Mouse (Mus musculus) lung, embryonic 16.5 days (tissue): ENCODE measurements around the gene Ptprj. TPM values are rescaled to one million over a fixed set of nuclear protein-coding genes. Genes with fewer than 3 reads are reported as not detected.

Source experiments
- ATAC-seq: fragments of 200-750 bp; cut with Nextera tagmentation; 2 replicates; pipeline ENCODE4 v1.8.0; 2017; ENCODE audit warnings: low read depth, mild to moderate bottlenecking, moderate library complexity
- H3K27ac ChIP-seq: fragments of 300-500 bp; sonication (generic); 2 replicates; pipeline ENCODE4 v1.5.1; 2014; ENCODE audit warnings: mild to moderate bottlenecking, control low read depth, low read length
- H3K27me3 ChIP-seq: fragments of 300-500 bp; sonication (generic); 2 replicates; pipeline ENCODE4 v1.6.1; 2014; ENCODE audit warnings: low read depth, low read length, mixed read lengths; ENCODE audit not compliant: control insufficient read depth, insufficient read depth
- H3K36me3 ChIP-seq: fragments of 300-500 bp; sonication (generic); 2 replicates; pipeline ENCODE4 v1.6.1; 2014; ENCODE audit warnings: low read length; ENCODE audit not compliant: control insufficient read depth, insufficient read depth
- H3K4me1 ChIP-seq: fragments of 300-500 bp; sonication (generic); replicated peaks from 2 replicates; pipeline ENCODE4 v1.6.1; 2014; ENCODE audit warnings: low read length, mixed read lengths; ENCODE audit not compliant: control insufficient read depth, insufficient read depth
- H3K4me2 ChIP-seq: fragments of 300-500 bp; sonication (generic); 2 replicates; pipeline ENCODE4 v1.6.1; 2014; ENCODE audit warnings: low read depth, low read length, control low read depth
- H3K4me3 ChIP-seq: fragments of 300-500 bp; sonication (generic); 2 replicates; pipeline ENCODE4 v1.5.1; 2014; ENCODE audit warnings: mild to moderate bottlenecking, low read length, control low read depth
- H3K9ac ChIP-seq: fragments of 300-500 bp; sonication (generic); 2 replicates; pipeline ENCODE4 v1.6.1; 2014; ENCODE audit warnings: low read length, control low read depth
- H3K9me3 ChIP-seq: fragments of 300-500 bp; sonication (generic); 2 replicates; pipeline ENCODE4 v1.6.1; 2016; ENCODE audit warnings: low read length; ENCODE audit not compliant: control insufficient read depth
- WGBS: fragments of 180-500 bp; shearing (Covaris S2); extraction: QIAGEN DNeasy Blood & Tissue Kit; methylation state at CpG from one replicate; pipeline ENCODE4 v1.1.7; 2014; 5-methylcytosine and 5-hydroxymethylcytosine counted together
- polyA plus RNA-seq: library from polyadenylated mRNA; unstranded; fragments of >200 nt; fragmentation: Nextera tagmentation; extraction: Ambion mirVana; gene quantifications from 2 replicates; pipeline ENCODE4 v1.2.1, GENCODE M21; 2015

Ptprj gene
- polyA plus RNA-seq, 1 experiment from 2014 or later: 2.7 TPM

- H3K9ac ChIP-seq: peak overlapping the region; percentile 86
- peak overlapping the region; percentile 98 for H3K4me2 ChIP-seq
- H3K9me3 ChIP-seq: no peaks in the 10 kb centered on the region
- ATAC-seq: peak; percentile 51
- 11% methylated on average over 11 of the region's 11 CpGs for WGBS
- peak overlapping the region; percentile 84 for H3K4me3 ChIP-seq
- H3K27ac ChIP-seq: peak overlapping the region; percentile 85
- no peaks in the 10 kb centered on the region for H3K36me3 ChIP-seq
- H3K4me1 ChIP-seq: peaks cover 8% of the 10 kb centered on the region
- H3K27me3 ChIP-seq: no peaks in the 10 kb centered on the region
These were observed 754 bp upstream of the Ptprj start for GRCm38 (mm10) chr2:90581006-90581795.

GRCm38 (mm10) chr2:90579728-90580235 is 665 bp downstream of the Ptprj start:
- no peaks in the 10 kb centered on the region for H3K9me3 ChIP-seq
- no peaks in the 10 kb centered on the region for H3K36me3 ChIP-seq
- WGBS: 0% methylated on average over 33 of the region's 44 CpGs

DNA sequence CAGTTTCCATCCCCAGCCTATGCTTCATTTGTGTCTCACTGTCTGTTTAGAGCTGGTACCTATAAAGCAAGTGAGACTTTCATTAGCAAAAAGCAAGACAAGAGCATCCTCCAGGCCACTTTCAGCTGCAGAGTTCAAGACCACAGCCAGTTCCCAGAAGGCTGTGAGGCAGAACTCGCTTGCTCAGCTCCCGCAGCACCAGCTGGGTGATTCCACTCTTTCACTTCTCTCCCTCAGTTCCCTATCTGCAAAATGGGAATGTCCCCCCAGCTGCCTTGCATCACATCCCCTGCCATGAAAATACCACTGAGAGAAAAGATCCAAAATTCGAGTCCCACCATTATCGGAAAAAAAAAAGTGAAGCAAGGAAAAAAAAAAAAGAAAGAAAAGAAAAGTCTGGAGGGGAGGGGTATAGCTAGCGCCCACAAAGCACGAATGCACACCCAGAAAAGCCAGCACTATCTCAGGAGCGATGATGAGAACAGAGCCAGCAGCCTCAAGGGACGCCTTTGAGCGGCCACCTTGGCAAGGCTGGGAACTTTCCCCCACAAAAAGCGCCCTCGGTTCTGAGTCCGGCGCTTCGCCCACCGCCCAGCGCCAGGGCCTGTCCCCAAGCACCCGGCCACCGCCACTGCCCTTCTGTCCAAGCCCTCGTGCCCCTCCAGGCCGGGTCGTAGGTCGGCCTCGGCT is 1.3 kb downstream of the Ptprj start:
- Histone ChIP-seq H3K4me1 (peaks cover 13% of the 10 kb centered on the region), H3K27me3 (no peaks in the 10 kb centered on the region), H3K4me3 (peak overlapping the region; percentile 84), H3K4me2 (peak overlapping the region; percentile 98), H3K27ac (peak overlapping the region; percentile 85), H3K9me3 (no peaks in the 10 kb centered on the region), H3K9ac (peak overlapping the region; percentile 86), H3K36me3 (no peaks in the 10 kb centered on the region)
- no peak for ATAC-seq
- whole genome bisulfite sequencing: 3% methylated on average over 23 of the region's 23 CpGs

More at GRCm38 (mm10) chr2:90579728-90580235, 665 bp downstream of the Ptprj start:
- peak overlapping the region; percentile 98 for H3K4me2 ChIP-seq
- H3K27ac ChIP-seq: peak overlapping the region; percentile 85
- peak overlapping the region; percentile 86 for H3K9ac ChIP-seq
- H3K27me3 ChIP-seq: no peaks in the 10 kb centered on the region
- H3K4me3 ChIP-seq: peak overlapping the region; percentile 84
- ATAC-seq: peak; percentile 42
- peaks cover 12% of the 10 kb centered on the region for H3K4me1 ChIP-seq

- WGBS: 82% methylated on average over 7 of the region's 7 CpGs
- no peaks in the 10 kb centered on the region for H3K9me3 ChIP-seq
- no peak overlapping the region for H3K9ac ChIP-seq
- no peak overlapping the region for H3K4me2 ChIP-seq
- ATAC-seq: no peak
- H3K4me1 ChIP-seq: peaks cover 15% of the 10 kb centered on the region
- no peaks in the 10 kb centered on the region for H3K27me3 ChIP-seq
- no peak overlapping the region for H3K27ac ChIP-seq
- H3K36me3 ChIP-seq: no peaks in the 10 kb centered on the region
- H3K4me3 ChIP-seq: no peak overlapping the region
These were observed 2.8 kb downstream of the Ptprj start for GRCm38 (mm10) chr2:90577451-90578279.

DNA sequence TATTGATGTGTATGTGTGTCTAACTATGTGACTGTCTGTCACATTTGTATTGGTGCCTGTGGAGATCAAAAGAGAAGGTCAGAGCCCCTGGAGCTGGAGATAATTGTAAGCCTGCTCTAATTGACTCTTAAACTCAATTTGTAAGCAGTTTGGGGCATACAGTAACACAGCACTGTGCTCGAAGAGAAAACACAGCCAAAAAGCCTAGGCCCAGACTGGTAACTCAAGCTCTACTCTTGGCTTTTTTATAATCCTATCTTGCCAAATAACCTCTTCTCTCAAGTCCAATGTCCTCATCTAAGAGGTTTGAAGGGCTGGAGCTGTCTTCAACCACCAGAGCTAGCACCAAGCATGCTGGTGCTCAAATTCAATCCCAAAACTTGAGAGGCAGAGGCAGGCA is 3.5 kb downstream of the Ptprj start:
- no peak overlapping the region for H3K27ac ChIP-seq
- no peak overlapping the region for H3K9ac ChIP-seq
- no peaks in the 10 kb centered on the region for H3K9me3 ChIP-seq
- no peaks in the 10 kb centered on the region for H3K36me3 ChIP-seq
- no peak overlapping the region for H3K4me2 ChIP-seq
- 51% methylated on average over 1 of the region's 1 CpGs for WGBS
- H3K4me1 ChIP-seq: peaks cover 15% of the 10 kb centered on the region
- ATAC-seq: no peak
- H3K27me3 ChIP-seq: no peaks in the 10 kb centered on the region
- H3K4me3 ChIP-seq: no peak overlapping the region

GRCm38 (mm10) chr2:90576411-90576810 is 4.0 kb downstream of the Ptprj start:
- 82% methylated on average over 6 of the region's 6 CpGs for WGBS
- H3K4me3 ChIP-seq: no peak overlapping the region
- H3K4me2 ChIP-seq: no peak overlapping the region
- H3K36me3 ChIP-seq: no peaks in the 10 kb centered on the region
- H3K27ac ChIP-seq: no peak overlapping the region
- H3K27me3 ChIP-seq: no peaks in the 10 kb centered on the region
- peaks cover 15% of the 10 kb centered on the region for H3K4me1 ChIP-seq
- no peak overlapping the region for H3K9ac ChIP-seq
- ATAC-seq: no peak
- H3K9me3 ChIP-seq: no peaks in the 10 kb centered on the region

DNA sequence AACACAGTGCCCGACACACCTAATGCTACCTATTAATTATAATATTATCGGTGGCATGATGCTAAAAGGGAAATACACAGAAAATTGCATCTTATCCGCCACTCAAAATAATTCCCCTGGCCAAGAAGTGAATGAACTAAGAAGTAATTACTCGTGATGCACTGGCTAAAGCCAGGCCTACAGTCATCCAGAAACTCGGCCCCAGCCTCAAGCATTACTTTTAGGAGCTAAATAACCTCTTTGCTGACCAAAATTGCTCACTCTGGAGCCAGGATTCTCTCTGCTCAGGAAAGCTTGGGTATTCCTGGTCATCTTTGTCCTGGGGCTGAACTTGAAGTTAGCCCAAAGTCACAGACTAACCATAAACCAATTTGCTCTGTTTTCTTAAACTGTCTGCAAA is 4.7 kb downstream of the Ptprj start:
- H3K4me2 ChIP-seq: no peak overlapping the region
- H3K4me3 ChIP-seq: no peak overlapping the region
- no peaks in the 10 kb centered on the region for H3K27me3 ChIP-seq
- no peaks in the 10 kb centered on the region for H3K36me3 ChIP-seq
- no peak overlapping the region for H3K9ac ChIP-seq
- ATAC-seq: no peak
- WGBS: 82% methylated on average over 5 of the region's 5 CpGs
- H3K9me3 ChIP-seq: no peaks in the 10 kb centered on the region
- no peak overlapping the region for H3K27ac ChIP-seq
- H3K4me1 ChIP-seq: peaks cover 11% of the 10 kb centered on the region

- Histone ChIP-seq H3K9me3 (no peaks in the 10 kb centered on the region), H3K9ac (no peak overlapping the region), H3K4me1 (peaks cover 11% of the 10 kb centered on the region; the same call in 1 of the 2 replicates), H3K27me3 (no peaks in the 10 kb centered on the region), H3K4me2 (no peak overlapping the region), H3K36me3 (no peaks in the 10 kb centered on the region), H3K4me3 (no peak overlapping the region), H3K27ac (no peak overlapping the region)
- ATAC-seq: no peak
- 45% methylated on average over 3 of the region's 3 CpGs for WGBS
These were observed 5.3 kb downstream of the Ptprj start for GRCm38 (mm10) chr2:90575116-90575515.
